Mouse (Mus musculus) hindbrain, embryonic 12.5 days (tissue): ENCODE results near the gene Gpr3. TPM values are rescaled to one million over a fixed set of nuclear protein-coding genes. Genes with fewer than 3 reads are reported as not detected.

Experiments
- microRNA-seq: library from miRNA; unstranded; fragments of <30 nt; microRNA quantifications from one replicate; pipeline ENCODE4, GENCODE M21; 2017
- polyA plus RNA-seq: library from polyadenylated mRNA; unstranded; fragments of >200 nt; fragmentation: Nextera tagmentation; extraction: Ambion mirVana; gene quantifications from 2 replicates; pipeline ENCODE4 v1.2.1, GENCODE M21; 2016

Gene Gpr3
- polyA plus RNA-seq, 1 experiment from 2014 or later, result 0.08 TPM

Small RNA genes within 50 kb of the gene (microRNA-seq; reads per million reads assigned to microRNA genes)
- gene Mir7017, result not detected

Other genes starting within 250 kb of the Gpr3 start
- 0.08 TPM in 1 of 2 replicates, not detected in the other for gene Fgr, start 238.4 kb downstream of the Gpr3 start, polyA plus RNA-seq
- gene Ahdc1, start 201.3 kb downstream of the Gpr3 start, polyA plus RNA-seq, result 12.8 and 15.3 TPM in 2 replicates
- 49.0 and 49.1 TPM in 2 replicates for gene Wasf2, start 82.0 kb downstream of the Gpr3 start, polyA plus RNA-seq
- gene Cd164l2, start 405 bp downstream of the Gpr3 start, polyA plus RNA-seq, result 2.0 and 2.3 TPM in 2 replicates
- 1.9 and 2.3 TPM in 2 replicates for gene Map3k6, start 28.3 kb upstream of the Gpr3 start, polyA plus RNA-seq
- 0.67 and 1.2 TPM in 2 replicates for gene Sytl1, start 50.6 kb upstream of the Gpr3 start, polyA plus RNA-seq
- 75.7 and 77.7 TPM in 2 replicates for gene Tmem222, start 65.3 kb upstream of the Gpr3 start, polyA plus RNA-seq
- 25.5 and 27.8 TPM in 2 replicates for gene Wdtc1, start 140.9 kb upstream of the Gpr3 start, polyA plus RNA-seq
- gene Slc9a1, start 157.2 kb upstream of the Gpr3 start, polyA plus RNA-seq, result 8.4 and 9.5 TPM in 2 replicates